Mouse (Mus musculus) kidney, adult 2 months (tissue): ENCODE data around the gene Cflar.
"Not testable (repeated sequence)": the region's sequence is repeated elsewhere in the genome, so short reads cannot be mapped to it uniquely, and the experiment has no call there.

Experiments
- CTCF ChIP-seq: fragments of 200-500 bp; conservative IDR thresholded peaks from 2 replicates; pipeline ENCODE4 v1.5.1; 2011; ENCODE audit warnings: low read depth, mild to moderate bottlenecking, control low read depth, low read length, moderate library complexity, mixed read lengths; ENCODE audit not compliant: insufficient read depth, insufficient read length
- POLR2A ChIP-seq: fragments of 200-500 bp; IDR thresholded peaks from one replicate; pipeline ENCODE4 v1.6.1; 2011; ENCODE audit warnings: low read depth, low read length, control low read depth

GRCm38 (mm10) chr1:58766446-58766845, 55.1 kb downstream of the Cflar start:
- TF ChIP-seq CTCF, POLR2A: not testable (repeated sequence)
